Mouse (Mus musculus) liver, postnatal 0 days (tissue): ENCODE measurements at regions not wholly inside any gene's neighbourhood (a gene's known extent, or its start where the extent isn't known, plus 50 kb on each side); places are given as distances from the start of the nearest gene placed in this dataset.

ENCODE experiments used
- ATAC-seq: fragments of 200-750 bp; cut with Nextera tagmentation; 2 replicates; pipeline ENCODE4 v1.8.0; 2017; ENCODE audit warnings: mild to moderate bottlenecking, moderate library complexity
- DNase-seq: peaks from one replicate; pipeline ENCODE4 v3.0.0-alpha.2; 2016
- H3K27ac ChIP-seq: fragments of 300-500 bp; sonication (generic); 2 replicates; pipeline ENCODE4 v1.5.1; 2014; ENCODE audit warnings: antibody characterized with exemption, moderate library complexity, mild to moderate bottlenecking, low read depth
- H3K27me3 ChIP-seq: fragments of 300-500 bp; sonication (generic); 2 replicates; pipeline ENCODE4 v1.6.1; 2014; ENCODE audit warnings: low read length, control low read depth, mixed read lengths; ENCODE audit not compliant: insufficient read depth
- H3K36me3 ChIP-seq: fragments of 300-500 bp; sonication (generic); replicated peaks from 2 replicates; pipeline ENCODE4 v1.6.1; 2014; ENCODE audit warnings: mild to moderate bottlenecking, control low read depth, low read length, moderate library complexity, mixed read lengths; ENCODE audit not compliant: insufficient read depth
- H3K4me1 ChIP-seq: fragments of 300-500 bp; sonication (generic); 2 replicates; pipeline ENCODE4 v1.6.1; 2014; ENCODE audit warnings: antibody characterized with exemption, mild to moderate bottlenecking, control low read depth; ENCODE audit not compliant: insufficient read depth
- H3K4me2 ChIP-seq: fragments of 300-500 bp; sonication (generic); 2 replicates; pipeline ENCODE4 v1.6.1; 2014; ENCODE audit warnings: low read depth, mild to moderate bottlenecking, low read length, moderate library complexity, mixed read lengths
- H3K4me3 ChIP-seq: fragments of 300-500 bp; sonication (generic); 2 replicates; pipeline ENCODE4 v1.5.1; 2014; ENCODE audit warnings: low read depth, low read length
- H3K9ac ChIP-seq: fragments of 300-500 bp; sonication (generic); replicated peaks from 2 replicates; pipeline ENCODE4 v1.6.1; 2014; ENCODE audit warnings: mild to moderate bottlenecking, moderate library complexity
- H3K9me3 ChIP-seq: fragments of 300-500 bp; sonication (generic); 2 replicates; pipeline ENCODE4 v1.6.1; 2016; ENCODE audit warnings: mild to moderate bottlenecking, control low read depth, low read length, mixed read lengths
- CTCF ChIP-seq: sonication (generic); IDR thresholded peaks from 2 replicates; pipeline ENCODE4 v1.5.1; 2016; ENCODE audit warnings: antibody characterized with exemption, low read depth
- EP300 ChIP-seq: IDR thresholded peaks from 2 replicates; pipeline ENCODE4 v1.6.1; 2016; ENCODE audit warnings: antibody characterized with exemption, low read depth, mild to moderate bottlenecking
- WGBS: fragments of 180-500 bp; shearing (Covaris S2); extraction: QIAGEN DNeasy Blood & Tissue Kit; methylation state at CpG from one replicate; pipeline ENCODE4 v1.1.7; 2014; ENCODE audit not compliant: insufficient replicate concordance; 5-methylcytosine and 5-hydroxymethylcytosine counted together

- Histone ChIP-seq H3K36me3 (no peaks in the 10 kb centered on the region), H3K9ac (no peak overlapping the region), H3K27me3 (no peaks in the 10 kb centered on the region), H3K27ac (no peak overlapping the region), H3K9me3 (no peaks in the 10 kb centered on the region), H3K4me3 (no peak overlapping the region), H3K4me1 (0 out of 2 replicates have a peak, but pooled peaks cover 3% of the 10 kb centered on the region), H3K4me2 (no peak overlapping the region)
- TF ChIP-seq EP300 (no peak), CTCF (no peak)
- WGBS, result 31% methylated on average over 3 of the region's 3 CpGs
- ATAC-seq (no peak), DNase-seq (no peak)
Measured at GRCm38 (mm10) chr2:160208295-160208694, 125.7 kb downstream of the Gm826 start.

- no peak for DNase-seq
- H3K36me3 ChIP-seq, result no peaks in the 10 kb centered on the region
- H3K4me2 ChIP-seq, result no peak overlapping the region
- H3K4me1 ChIP-seq, result 0 out of 2 replicates have a peak, but pooled peaks cover 3% of the 10 kb centered on the region
- TF ChIP-seq EP300 (no peak), CTCF (no peak)
- no peaks in the 10 kb centered on the region for H3K9me3 ChIP-seq
- H3K27ac ChIP-seq, result no peak overlapping the region
- no peak for ATAC-seq
- H3K9ac ChIP-seq, result no peak overlapping the region
- H3K27me3 ChIP-seq, result no peaks in the 10 kb centered on the region
- H3K4me3 ChIP-seq, result no peak overlapping the region
- WGBS, result 53% methylated on average over 4 of the region's 4 CpGs
Measured at GRCm38 (mm10) chr2:160207226-160207625, 126.7 kb downstream of the Gm826 start.

- H3K4me2 ChIP-seq, result no peak overlapping the region
- no peak for TF ChIP-seq CTCF
- no peak for TF ChIP-seq EP300
- H3K36me3 ChIP-seq, result no peaks in the 10 kb centered on the region
- ATAC-seq (no peak), DNase-seq (no peak)
- no peak overlapping the region for H3K9ac ChIP-seq
- H3K27me3 ChIP-seq, result no peaks in the 10 kb centered on the region
- no peaks in the 10 kb centered on the region for H3K9me3 ChIP-seq
- H3K4me3 ChIP-seq, result no peak overlapping the region
- no peak overlapping the region for H3K27ac ChIP-seq
- WGBS, result 53% methylated on average over 4 of the region's 4 CpGs
- H3K4me1 ChIP-seq, result no peaks in the 10 kb centered on the region
Measured at GRCm38 (mm10) chr2:160192661-160193060, 141.3 kb downstream of the Gm826 start.

GRCm38 (mm10) chr2:160186106-160186505 is 147.9 kb downstream of the Gm826 start:
- no peak for ATAC-seq
- Histone ChIP-seq H3K4me3 (no peak overlapping the region), H3K4me2 (no peak overlapping the region)

GRCm38 (mm10) chr2:160170975-160171515 is 162.9 kb downstream of the Gm826 start:
- Histone ChIP-seq H3K9me3 (no peaks in the 10 kb centered on the region), H3K27ac (no peak overlapping the region), H3K27me3 (no peaks in the 10 kb centered on the region), H3K9ac (no peak overlapping the region), H3K36me3 (no peaks in the 10 kb centered on the region), H3K4me3 (no peak overlapping the region), H3K4me2 (no peak overlapping the region), H3K4me1 (no peaks in the 10 kb centered on the region)
- DNase-seq (peak; percentile 33), ATAC-seq (peak; percentile 25; the same call in 1 of the 2 replicates)
- TF ChIP-seq CTCF (peak; percentile 57), EP300 (no peak)
- WGBS, result 51% methylated on average over 9 of the region's 9 CpGs

More at GRCm38 (mm10) chr2:160186106-160186505, 147.9 kb downstream of the Gm826 start:
- H3K4me1 ChIP-seq, result no peaks in the 10 kb centered on the region
- H3K36me3 ChIP-seq, result no peaks in the 10 kb centered on the region
- H3K9ac ChIP-seq, result no peak overlapping the region
- no peak for DNase-seq
- 71% methylated on average over 5 of the region's 5 CpGs for WGBS
- no peak overlapping the region for H3K27ac ChIP-seq
- TF ChIP-seq EP300, result no peak
- no peak for TF ChIP-seq CTCF
- H3K27me3 ChIP-seq, result no peaks in the 10 kb centered on the region
- no peaks in the 10 kb centered on the region for H3K9me3 ChIP-seq

- Histone ChIP-seq H3K4me3 (no peak overlapping the region), H3K27ac (no peak overlapping the region), H3K27me3 (no peaks in the 10 kb centered on the region), H3K4me2 (no peak overlapping the region), H3K36me3 (no peaks in the 10 kb centered on the region), H3K9ac (no peak overlapping the region), H3K4me1 (peaks cover 4% of the 10 kb centered on the region; the same call in 1 of the 2 replicates), H3K9me3 (no peaks in the 10 kb centered on the region)
- WGBS, result 78% methylated on average over 13 of the region's 13 CpGs
- DNase-seq, result no peak
- ATAC-seq, result no peak
- TF ChIP-seq CTCF (no peak), EP300 (no peak)
Measured at GRCm38 (mm10) chr2:160158599-160159261, 175.2 kb downstream of the Gm826 start.
